In genomic region chr17:28352018-28352417, GRCm38 (mm10) we compare ENCODE assay signal across 10 mouse cellular contexts. TPM values are rescaled to one million over a fixed set of nuclear protein-coding genes. Genes with fewer than 3 reads are reported as not detected.
A peak's percentile ranks its signal among the peaks of the same experiment; 100 is the strongest.
DNase-seq lines count a peak whose midpoint lies in the region; ATAC-seq and TF ChIP-seq lines count a peak whose summit lies in the region.
"Had no signal": no experiment of that assay in that cellular context is flagged by ENCODE, and none has a peak within 500 bp of the region (broad histone marks: within the 10 kb centered on the region; RNA-seq: fewer than 3 reads in every experiment).

No protein-coding gene starts in this region.

- H3K4me2 ChIP-seq in hindbrain, embryonic 16.5 days (ENCODE audit: low read length), result no peak overlapping the region
- peak overlapping the region; percentile 67 for H3K4me2 ChIP-seq in limb, embryonic 15.5 days

- TF ChIP-seq POLR2A in cerebellum, adult 2 months (IDR thresholded peaks at IDR 0.05; ENCODE audit: borderline replicate concordance, insufficient read depth, low read length), result no peak

- DNase-seq in hindbrain, embryonic 10.5 days (ENCODE audit: low spot score), result peak; percentile 46
- peak; percentile 24 to 51 for DNase-seq in spleen, postnatal 10 days (ENCODE audit: low spot score in 2 of 2)
- no peak for DNase-seq in spleen, adult 18-20 months
- DNase-seq in cerebellum, adult 2 months, result no peak
- DNase-seq in gastrocnemius, postnatal 4 days (ENCODE audit: low spot score in 2 of 2), result no peak
- DNase-seq in layer of hippocampus, postnatal 10 days (ENCODE audit: low spot score in 2 of 2), result no peak
- DNase-seq: adrenal gland, postnatal 25 days had no signal

- peaks cover 65% of the 10 kb centered on the region for H3K27me3 ChIP-seq in hindbrain, embryonic 10.5 days (ENCODE audit: insufficient read depth, poor library complexity, severe bottlenecking)
- H3K27me3 ChIP-seq in hindbrain, embryonic 16.5 days (replicated peaks; ENCODE audit: control insufficient read depth, insufficient read depth, low read length), result peaks cover 15% of the 10 kb centered on the region
- no peaks in the 10 kb centered on the region for H3K27me3 ChIP-seq in limb, embryonic 15.5 days
- H3K27me3 ChIP-seq in cerebellum, adult 2 months (ENCODE audit: control insufficient read depth, insufficient read depth, low read length), result peaks cover 7% of the 10 kb centered on the region; the same call in 1 of the 2 replicates

- no peaks in the 10 kb centered on the region for H3K36me3 ChIP-seq in hindbrain, embryonic 10.5 days
- no peaks in the 10 kb centered on the region for H3K36me3 ChIP-seq in hindbrain, embryonic 16.5 days (ENCODE audit: control insufficient read depth, insufficient read depth, low read length)
- no peaks in the 10 kb centered on the region for H3K36me3 ChIP-seq in limb, embryonic 15.5 days

- H3K9me3 ChIP-seq in hindbrain, embryonic 10.5 days, result no peaks in the 10 kb centered on the region
- H3K9me3 ChIP-seq in hindbrain, embryonic 16.5 days (ENCODE audit: control insufficient read depth, low read length), result no peaks in the 10 kb centered on the region
- H3K9me3 ChIP-seq in limb, embryonic 15.5 days, result no peaks in the 10 kb centered on the region

- peaks cover 56% of the 10 kb centered on the region for H3K4me1 ChIP-seq in hindbrain, embryonic 10.5 days (replicated peaks)
- H3K4me1 ChIP-seq in hindbrain, embryonic 16.5 days (ENCODE audit: control insufficient read depth, insufficient read depth, low read depth, low read length), result peaks cover 9% of the 10 kb centered on the region; the same call in 1 of the 2 replicates
- peaks cover 37% of the 10 kb centered on the region for H3K4me1 ChIP-seq in limb, embryonic 15.5 days
- H3K4me1 ChIP-seq in cerebellum, adult 2 months (ENCODE audit: control insufficient read depth, insufficient read depth, low read length), result no peaks in the 10 kb centered on the region

- 7% methylated on average over 11 of the region's 11 CpGs for WGBS in hindbrain, embryonic 10.5 days
- WGBS in hindbrain, embryonic 16.5 days, result 11% methylated on average over 11 of the region's 11 CpGs
- 29% methylated on average over 11 of the region's 11 CpGs for WGBS in limb, embryonic 15.5 days
- WGBS in cerebellum, adult 2 months, result 35% methylated on average over 11 of the region's 11 CpGs

- H3K9ac ChIP-seq in hindbrain, embryonic 16.5 days (ENCODE audit: low read depth, low read length), result no peak overlapping the region
- no peak overlapping the region for H3K9ac ChIP-seq in limb, embryonic 15.5 days

- peak overlapping the region; percentile 93 for H3K27ac ChIP-seq in hindbrain, embryonic 10.5 days
- no peak overlapping the region for H3K27ac ChIP-seq in hindbrain, embryonic 16.5 days (ENCODE audit: low read depth, low read length)
- H3K27ac ChIP-seq in limb, embryonic 15.5 days, result peak overlapping the region; percentile 99
- H3K27ac ChIP-seq in cerebellum, adult 2 months (ENCODE audit: insufficient read depth, low read length), result no peak overlapping the region

- no peak for ATAC-seq in hindbrain, embryonic 16.5 days
- no peak for ATAC-seq in limb, embryonic 15.5 days (ENCODE audit: insufficient number of reproducible peaks, low FRiP score, low TSS enrichment, low read depth)

- peak overlapping the region; percentile 81 for H3K4me3 ChIP-seq in hindbrain, embryonic 10.5 days
- H3K4me3 ChIP-seq in hindbrain, embryonic 16.5 days (ENCODE audit: low read length), result no peak overlapping the region
- peak overlapping the region; percentile 88 for H3K4me3 ChIP-seq in limb, embryonic 15.5 days
- no peak overlapping the region for H3K4me3 ChIP-seq in cerebellum, adult 2 months (replicated peaks; ENCODE audit: insufficient read depth, low read depth, low read length)

- TF ChIP-seq CTCF in cerebellum, adult 2 months (IDR thresholded peaks at IDR 0.05; ENCODE audit: borderline replicate concordance, insufficient read depth, low read depth, low read length), result no peak

RNA-seq across cellular contexts. Expression of gene Tead3, which starts 1.4 kb away (rescaled TPM):
- polyA plus RNA-seq in hindbrain, embryonic 10.5 days (2016; fragmentation: Nextera tagmentation; extraction: Ambion mirVana), result 5.5 and 6.1 TPM in 2 replicates
- 1.4 and 2.0 TPM in 2 replicates for polyA plus RNA-seq in hindbrain, embryonic 16.5 days (2015; fragmentation: Nextera tagmentation; extraction: Ambion mirVana)
- polyA plus RNA-seq in limb, embryonic 15.5 days (2015; fragmentation: Nextera tagmentation; extraction: Ambion mirVana), result 15.5 and 16.2 TPM in 2 replicates
- polyA plus RNA-seq in cerebellum, adult 2 months (2012; rRNA removed), result 2.3 and 3.2 TPM in 2 replicates
- total RNA-seq in gastrocnemius, postnatal 4 days (2021), result 10 to 100 TPM; 24.3 to 24.6 TPM
- total RNA-seq in layer of hippocampus, postnatal 10 days (2021), result 1 to 10 TPM; 5.6 to 6.1 TPM
- total RNA-seq: common myeloid progenitor, adult 5-6 weeks had no signal

RNA-seq across cellular contexts. Expression of gene Tulp1, which starts 13.0 kb away (rescaled TPM):
- polyA plus RNA-seq in hindbrain, embryonic 10.5 days (2016; fragmentation: Nextera tagmentation; extraction: Ambion mirVana), result 2.8 and 4.0 TPM in 2 replicates
- polyA plus RNA-seq in hindbrain, embryonic 16.5 days (2015; fragmentation: Nextera tagmentation; extraction: Ambion mirVana), result 1.5 and 1.6 TPM in 2 replicates
- polyA plus RNA-seq in limb, embryonic 15.5 days (2015; fragmentation: Nextera tagmentation; extraction: Ambion mirVana), result 5.4 and 6.2 TPM in 2 replicates
- 0.29 TPM in 1 of 2 replicates, not detected in the other for polyA plus RNA-seq in cerebellum, adult 2 months (2012; rRNA removed)
- total RNA-seq in gastrocnemius, postnatal 4 days (2021), result under 1 TPM; 0.47 to 0.57 TPM
- total RNA-seq in layer of hippocampus, postnatal 10 days (2021), result under 1 TPM in 1 of 2 experiments, not detected in 1; 0.41 TPM
- total RNA-seq: adrenal gland, postnatal 25 days; common myeloid progenitor, adult 5-6 weeks had no signal

RNA-seq across cellular contexts. Expression of gene Rpl10a, which starts 23.7 kb away (rescaled TPM):
- polyA plus RNA-seq in hindbrain, embryonic 10.5 days (2016; fragmentation: Nextera tagmentation; extraction: Ambion mirVana), result 439 and 483 TPM in 2 replicates
- polyA plus RNA-seq in hindbrain, embryonic 16.5 days (2015; fragmentation: Nextera tagmentation; extraction: Ambion mirVana), result 287 and 323 TPM in 2 replicates
- 509 and 665 TPM in 2 replicates for polyA plus RNA-seq in limb, embryonic 15.5 days (2015; fragmentation: Nextera tagmentation; extraction: Ambion mirVana)
- 808 and 827 TPM in 2 replicates for polyA plus RNA-seq in cerebellum, adult 2 months (2012; rRNA removed)
- 100 to 1,000 TPM; 919 to 955 TPM for total RNA-seq in gastrocnemius, postnatal 4 days (2021)
- 100 to 1,000 TPM; 503 to 535 TPM for total RNA-seq in layer of hippocampus, postnatal 10 days (2021)

RNA-seq across cellular contexts. Expression of gene Fance, which starts 38.7 kb away (rescaled TPM):
- 32.6 and 32.9 TPM in 2 replicates for polyA plus RNA-seq in hindbrain, embryonic 10.5 days (2016; fragmentation: Nextera tagmentation; extraction: Ambion mirVana)
- polyA plus RNA-seq in hindbrain, embryonic 16.5 days (2015; fragmentation: Nextera tagmentation; extraction: Ambion mirVana), result 25.0 and 25.7 TPM in 2 replicates
- polyA plus RNA-seq in limb, embryonic 15.5 days (2015; fragmentation: Nextera tagmentation; extraction: Ambion mirVana), result 30.6 and 33.9 TPM in 2 replicates
- 16.5 and 18.4 TPM in 2 replicates for polyA plus RNA-seq in cerebellum, adult 2 months (2012; rRNA removed)
- total RNA-seq in gastrocnemius, postnatal 4 days (2021), result 10 to 100 TPM; 24.9 to 25.4 TPM
- 10 to 100 TPM; 26.0 to 36.2 TPM for total RNA-seq in layer of hippocampus, postnatal 10 days (2021)

Comparison
In these comparisons a context has a peak if more than half of its experiments do, and no peak if none do; other contexts are left out.
1. DNase-seq: peak in hindbrain, embryonic 10.5 days (single experiment) and spleen, postnatal 10 days (2 of 2); none in spleen, adult 18-20 months (0 of 2), cerebellum, adult 2 months (0 of 2), gastrocnemius, postnatal 4 days (0 of 2) and layer of hippocampus, postnatal 10 days (0 of 2).
2. H3K27ac ChIP-seq: peak in hindbrain, embryonic 10.5 days (single experiment) and limb, embryonic 15.5 days (single experiment); none in hindbrain, embryonic 16.5 days (single experiment) and cerebellum, adult 2 months (single experiment).
3. H3K4me3 ChIP-seq: peak in hindbrain, embryonic 10.5 days (single experiment) and limb, embryonic 15.5 days (single experiment); none in hindbrain, embryonic 16.5 days (single experiment) and cerebellum, adult 2 months (single experiment).